Mouse (Mus musculus) myocyte (in vitro differentiated cells): ENCODE results near the gene Psg16.

Source experiments
- CEBPB ChIP-seq: IDR thresholded peaks from 2 replicates; pipeline ENCODE4 v1.6.1; 2011; ENCODE audit warnings: mild to moderate bottlenecking, moderate library complexity; ENCODE audit not compliant: poor library complexity, insufficient read depth, severe bottlenecking
- E2F4 ChIP-seq: IDR thresholded peaks from one replicate; pipeline ENCODE4 v1.6.1; 2011; ENCODE audit warnings: mild to moderate bottlenecking, control low read depth, moderate library complexity; ENCODE audit not compliant: insufficient read depth
- MAX ChIP-seq: IDR thresholded peaks from one replicate; pipeline ENCODE4 v1.6.1; 2011; ENCODE audit warnings: low read depth, mild to moderate bottlenecking, control low read depth
- MYOD1 ChIP-seq, 3 experiments: IDR thresholded peaks; one replicate each; pipeline ENCODE4 v1.6.1; 2011; ENCODE audit warnings: control low read depth in 2 of 3, low read depth in 2 of 3, mild to moderate bottlenecking in 2 of 3, moderate library complexity in 1 of 3; ENCODE audit not compliant: insufficient read length in 2 of 3, control insufficient read depth in 1 of 3
- MYOG ChIP-seq, 3 experiments: IDR thresholded peaks; one replicate each; pipeline ENCODE4 v1.6.1; 2011; ENCODE audit warnings: control low read depth in 2 of 3, low read depth in 2 of 3, mild to moderate bottlenecking in 2 of 3; ENCODE audit not compliant: insufficient read length in 2 of 3, control insufficient read depth in 1 of 3, insufficient read depth in 1 of 3
- POLR2A ChIP-seq: IDR thresholded peaks from one replicate; pipeline ENCODE4 v1.6.1; 2011; ENCODE audit warnings: low read depth, mild to moderate bottlenecking, control low read depth, moderate library complexity; ENCODE audit not compliant: insufficient read length
- POLR2AphosphoS2 ChIP-seq: IDR thresholded peaks from one replicate; pipeline ENCODE4 v1.6.1; 2011; ENCODE audit warnings: low read depth, control low read depth; ENCODE audit not compliant: insufficient read length

- TF ChIP-seq POLR2AphosphoS2 (no peak), POLR2A (no peak), MAX (no peak), E2F4 (no peak), MYOD1 (IDR thresholded peaks at IDR 0.05; ENCODE audit: control insufficient read depth in 1 of 3, insufficient read length in 2 of 3, low read depth in 2 of 3) (no peak), CEBPB (no peak), MYOG (IDR thresholded peaks at IDR 0.05; ENCODE audit: control insufficient read depth in 1 of 3, insufficient read depth in 1 of 3, insufficient read length in 2 of 3, low read depth in 2 of 3) (no peak)
Measured at GRCm38 (mm10) chr7:17055287-17055946, 18.4 kb upstream of the Psg16 start.
